Mouse (Mus musculus): Measurements from ENCODE around the gene Ssr1. TPM values are rescaled to one million over a fixed set of nuclear protein-coding genes. Genes with fewer than 3 reads are reported as not detected.

Gene Ssr1
- polyA plus RNA-seq, 1 experiment from 2014 or later: 98.5 TPM

- Histone ChIP-seq H3K27ac (ENCODE audit: low read length) (no peak overlapping the region), H3K36me3 (ENCODE audit: control insufficient read depth, insufficient read depth, low read length) (peaks cover 56% of the 10 kb centered on the region), H3K9ac (replicated peaks; ENCODE audit: low read depth, low read length) (no peak overlapping the region), H3K4me3 (ENCODE audit: low read depth, low read length) (no peak overlapping the region), H3K4me1 (ENCODE audit: control insufficient read depth, insufficient read depth, low read length) (no peaks in the 10 kb centered on the region), H3K27me3 (ENCODE audit: control insufficient read depth, insufficient read depth, low read length) (no peaks in the 10 kb centered on the region), H3K9me3 (ENCODE audit: control insufficient read depth, low read depth, low read length) (no peaks in the 10 kb centered on the region), H3K4me2 (replicated peaks; ENCODE audit: low read depth, low read length) (no peak overlapping the region)
- 89% methylated on average over 3 of the region's 3 CpGs for WGBS
- ATAC-seq (ENCODE audit: insufficient number of reproducible peaks, insufficient read depth, low FRiP score, low read depth): no peak
Measured at GRCm38 (mm10) chr13:37926394-37926793, 67.6 kb downstream of the Ssr1 start.

GRCm38 (mm10) chr13:37924461-37924948, 69.5 kb downstream of the Ssr1 start:
- WGBS: 59% methylated on average over 4 of the region's 4 CpGs
- peaks cover 43% of the 10 kb centered on the region for H3K36me3 ChIP-seq (ENCODE audit: control insufficient read depth, insufficient read depth, low read length)
- no peak for ATAC-seq (ENCODE audit: insufficient number of reproducible peaks, insufficient read depth, low FRiP score, low read depth)

GRCm38 (mm10) chr13:37923643-37924460, 70.2 kb downstream of the Ssr1 start:
- WGBS: 82% methylated on average over 10 of the region's 10 CpGs
- no peaks in the 10 kb centered on the region for H3K27me3 ChIP-seq (ENCODE audit: control insufficient read depth, insufficient read depth, low read length)
- peaks cover 39% of the 10 kb centered on the region for H3K36me3 ChIP-seq (ENCODE audit: control insufficient read depth, insufficient read depth, low read length)
- no peak overlapping the region for H3K9ac ChIP-seq (replicated peaks; ENCODE audit: low read depth, low read length)
- H3K4me1 ChIP-seq (ENCODE audit: control insufficient read depth, insufficient read depth, low read length): no peaks in the 10 kb centered on the region
- no peak overlapping the region for H3K4me3 ChIP-seq (ENCODE audit: low read depth, low read length)
- H3K4me2 ChIP-seq (replicated peaks; ENCODE audit: low read depth, low read length): no peak overlapping the region
- no peaks in the 10 kb centered on the region for H3K9me3 ChIP-seq (ENCODE audit: control insufficient read depth, low read depth, low read length)
- ATAC-seq (ENCODE audit: insufficient number of reproducible peaks, insufficient read depth, low FRiP score, low read depth): no peak
- no peak overlapping the region for H3K27ac ChIP-seq (ENCODE audit: low read length)

More at GRCm38 (mm10) chr13:37924461-37924948, 69.5 kb downstream of the Ssr1 start:
- Histone ChIP-seq H3K4me3 (ENCODE audit: low read depth, low read length) (no peak overlapping the region), H3K9ac (replicated peaks; ENCODE audit: low read depth, low read length) (no peak overlapping the region), H3K4me1 (ENCODE audit: control insufficient read depth, insufficient read depth, low read length) (no peaks in the 10 kb centered on the region), H3K9me3 (ENCODE audit: control insufficient read depth, low read depth, low read length) (no peaks in the 10 kb centered on the region), H3K4me2 (replicated peaks; ENCODE audit: low read depth, low read length) (no peak overlapping the region), H3K27me3 (ENCODE audit: control insufficient read depth, insufficient read depth, low read length) (no peaks in the 10 kb centered on the region), H3K27ac (ENCODE audit: low read length) (no peak overlapping the region)

GRCm38 (mm10) chr13:37923091-37923490, 70.9 kb downstream of the Ssr1 start:
- H3K4me3 ChIP-seq (ENCODE audit: low read depth, low read length): no peak overlapping the region
- H3K9me3 ChIP-seq (ENCODE audit: control insufficient read depth, low read depth, low read length): no peaks in the 10 kb centered on the region
- no peak for ATAC-seq (ENCODE audit: insufficient number of reproducible peaks, insufficient read depth, low FRiP score, low read depth)
- H3K4me2 ChIP-seq (replicated peaks; ENCODE audit: low read depth, low read length): no peak overlapping the region
- peaks cover 44% of the 10 kb centered on the region for H3K36me3 ChIP-seq (ENCODE audit: control insufficient read depth, insufficient read depth, low read length)
- no peak overlapping the region for H3K9ac ChIP-seq (replicated peaks; ENCODE audit: low read depth, low read length)
- WGBS: 85% methylated on average over 4 of the region's 4 CpGs
- H3K27ac ChIP-seq (ENCODE audit: low read length): no peak overlapping the region
- H3K27me3 ChIP-seq (ENCODE audit: control insufficient read depth, insufficient read depth, low read length): no peaks in the 10 kb centered on the region
- no peaks in the 10 kb centered on the region for H3K4me1 ChIP-seq (ENCODE audit: control insufficient read depth, insufficient read depth, low read length)

GRCm38 (mm10) chr13:37920727-37921126, 73.3 kb downstream of the Ssr1 start:
- Histone ChIP-seq H3K9me3 (ENCODE audit: control insufficient read depth, low read depth, low read length) (no peaks in the 10 kb centered on the region), H3K27me3 (ENCODE audit: control insufficient read depth, insufficient read depth, low read length) (no peaks in the 10 kb centered on the region), H3K9ac (replicated peaks; ENCODE audit: low read depth, low read length) (no peak overlapping the region), H3K27ac (ENCODE audit: low read length) (no peak overlapping the region), H3K4me2 (replicated peaks; ENCODE audit: low read depth, low read length) (no peak overlapping the region), H3K4me1 (ENCODE audit: control insufficient read depth, insufficient read depth, low read length) (no peaks in the 10 kb centered on the region), H3K4me3 (ENCODE audit: low read depth, low read length) (no peak overlapping the region), H3K36me3 (ENCODE audit: control insufficient read depth, insufficient read depth, low read length) (peaks cover 52% of the 10 kb centered on the region)
- WGBS: 57% methylated on average over 2 of the region's 2 CpGs
- ATAC-seq (ENCODE audit: insufficient number of reproducible peaks, insufficient read depth, low FRiP score, low read depth): no peak

- Histone ChIP-seq H3K4me2 (replicated peaks; ENCODE audit: low read depth, low read length) (no peak overlapping the region), H3K36me3 (ENCODE audit: control insufficient read depth, insufficient read depth, low read length) (peaks cover 56% of the 10 kb centered on the region), H3K9ac (replicated peaks; ENCODE audit: low read depth, low read length) (no peak overlapping the region), H3K4me3 (ENCODE audit: low read depth, low read length) (no peak overlapping the region), H3K27me3 (ENCODE audit: control insufficient read depth, insufficient read depth, low read length) (no peaks in the 10 kb centered on the region), H3K27ac (ENCODE audit: low read length) (no peak overlapping the region), H3K4me1 (ENCODE audit: control insufficient read depth, insufficient read depth, low read length) (no peaks in the 10 kb centered on the region), H3K9me3 (ENCODE audit: control insufficient read depth, low read depth, low read length) (no peaks in the 10 kb centered on the region)
- WGBS: 83% methylated on average over 3 of the region's 3 CpGs
- ATAC-seq (ENCODE audit: insufficient number of reproducible peaks, insufficient read depth, low FRiP score, low read depth): no peak
Measured at GRCm38 (mm10) chr13:37919711-37920277, 74.2 kb downstream of the Ssr1 start.

GRCm38 (mm10) chr13:37918336-37919261, 75.4 kb downstream of the Ssr1 start:
- Histone ChIP-seq H3K27me3 (ENCODE audit: control insufficient read depth, insufficient read depth, low read length) (no peaks in the 10 kb centered on the region), H3K9me3 (ENCODE audit: control insufficient read depth, low read depth, low read length) (no peaks in the 10 kb centered on the region), H3K36me3 (ENCODE audit: control insufficient read depth, insufficient read depth, low read length) (peaks cover 55% of the 10 kb centered on the region), H3K9ac (replicated peaks; ENCODE audit: low read depth, low read length) (no peak overlapping the region), H3K4me3 (ENCODE audit: low read depth, low read length) (no peak overlapping the region), H3K4me2 (replicated peaks; ENCODE audit: low read depth, low read length) (no peak overlapping the region), H3K4me1 (ENCODE audit: control insufficient read depth, insufficient read depth, low read length) (no peaks in the 10 kb centered on the region), H3K27ac (ENCODE audit: low read length) (no peak overlapping the region)
- ATAC-seq (ENCODE audit: insufficient number of reproducible peaks, insufficient read depth, low FRiP score, low read depth): no peak
- WGBS: 84% methylated on average over 15 of the region's 15 CpGs
